Mouse (Mus musculus) heart, embryonic 10.5 days (tissue): Measurements from ENCODE around the gene Ppil1. TPM values are rescaled to one million over a fixed set of nuclear protein-coding genes. Genes with fewer than 3 reads are reported as not detected.
"Not testable (repeated sequence)": the region's sequence is repeated elsewhere in the genome, so short reads cannot be mapped to it uniquely, and the experiment has no call there.

ENCODE experiments used
- DNase-seq: peaks from one replicate; pipeline ENCODE4 v3.0.0-alpha.2; 2017; ENCODE audit warnings: low spot score
- H3K27ac ChIP-seq: fragments of 300-500 bp; sonication (generic); 2 replicates; pipeline ENCODE4 v1.5.1; 2016; ENCODE audit warnings: mild to moderate bottlenecking
- H3K27me3 ChIP-seq: fragments of 300-500 bp; sonication (generic); 2 replicates; pipeline ENCODE4 v1.6.1; 2016; ENCODE audit warnings: mild to moderate bottlenecking; ENCODE audit not compliant: poor library complexity, insufficient read depth, severe bottlenecking
- H3K36me3 ChIP-seq: fragments of 300-500 bp; sonication (generic); 2 replicates; pipeline ENCODE4 v1.6.1; 2016; ENCODE audit warnings: mild to moderate bottlenecking, moderate library complexity
- H3K4me1 ChIP-seq: fragments of 300-500 bp; sonication (generic); 2 replicates; pipeline ENCODE4 v1.6.1; 2016; ENCODE audit warnings: mild to moderate bottlenecking
- H3K4me3 ChIP-seq: fragments of 300-500 bp; sonication (generic); 2 replicates; pipeline ENCODE4 v1.5.1; 2016; ENCODE audit warnings: mild to moderate bottlenecking, moderate library complexity
- H3K9me3 ChIP-seq: fragments of 300-500 bp; sonication (generic); 2 replicates; pipeline ENCODE4 v1.6.1; 2016; ENCODE audit warnings: mild to moderate bottlenecking, moderate library complexity
- WGBS: fragments of 180-500 bp; shearing (Covaris S2); methylation state at CpG from one replicate; pipeline ENCODE4 v1.1.7; 2016; 5-methylcytosine and 5-hydroxymethylcytosine counted together
- polyA plus RNA-seq: library from polyadenylated mRNA; unstranded; fragments of >200 nt; fragmentation: Nextera tagmentation; extraction: Ambion mirVana; gene quantifications from 2 replicates; pipeline ENCODE4 v1.2.1, GENCODE M21; 2016

Gene Ppil1
- polyA plus RNA-seq, 1 experiment from 2014 or later, result 188 TPM

GRCm38 (mm10) chr17:29270148-29270698 lies 6.2 kb upstream of the Ppil1 start:
- Histone ChIP-seq H3K9me3 (no peaks in the 10 kb centered on the region), H3K4me3 (no peak overlapping the region), H3K36me3 (no peaks in the 10 kb centered on the region), H3K27ac (no peak overlapping the region), H3K27me3 (no peaks in the 10 kb centered on the region), H3K4me1 (peaks cover 16% of the 10 kb centered on the region)
- no peak for DNase-seq
- 89% methylated on average over 9 of the region's 9 CpGs for WGBS

GRCm38 (mm10) chr17:29269349-29269706 lies 5.3 kb upstream of the Ppil1 start:
- 22% methylated on average over 10 of the region's 10 CpGs for WGBS
- no peaks in the 10 kb centered on the region for H3K36me3 ChIP-seq
- H3K27ac ChIP-seq, result peak overlapping the region; percentile 96
- no peaks in the 10 kb centered on the region for H3K27me3 ChIP-seq
- H3K4me3 ChIP-seq, result peak overlapping the region; percentile 85
- no peak for DNase-seq
- peaks cover 20% of the 10 kb centered on the region for H3K4me1 ChIP-seq
- no peaks in the 10 kb centered on the region for H3K9me3 ChIP-seq

- H3K9me3 ChIP-seq, result no peaks in the 10 kb centered on the region
- under 1% methylated on average over 63 of the region's 63 CpGs for WGBS
These were observed 4.8 kb upstream of the Ppil1 start, which contains the start of gene BC004004 for GRCm38 (mm10) chr17:29268682-29269348. BC004004 (plus strand) TSS chr17:29268788.

GRCm38 (mm10) chr17:29267931-29268681 lies 4.1 kb upstream of the Ppil1 start:
- 58% methylated on average over 6 of the region's 6 CpGs for WGBS
- peak overlapping the region; percentile 85 for H3K4me3 ChIP-seq
- H3K9me3 ChIP-seq, result no peaks in the 10 kb centered on the region
- H3K27me3 ChIP-seq, result no peaks in the 10 kb centered on the region
- H3K36me3 ChIP-seq, result no peaks in the 10 kb centered on the region
- peak overlapping the region; percentile 96 for H3K27ac ChIP-seq
- no peak for DNase-seq
- H3K4me1 ChIP-seq, result peaks cover 19% of the 10 kb centered on the region

More at GRCm38 (mm10) chr17:29268682-29269348, 4.8 kb upstream of the Ppil1 start, which contains the start of gene BC004004:
- Histone ChIP-seq H3K27me3 (no peaks in the 10 kb centered on the region), H3K4me3 (peak within 1 kb of the TSS; percentile 85), H3K27ac (peak within 1 kb of the TSS; percentile 96), H3K36me3 (no peaks in the 10 kb centered on the region), H3K4me1 (peaks cover 19% of the 10 kb centered on the region)
- DNase-seq, result peak; percentile 98

- H3K27me3 ChIP-seq, H3K36me3 ChIP-seq, H3K27ac ChIP-seq, DNase-seq, H3K9me3 ChIP-seq, H3K4me3 ChIP-seq: not testable (repeated sequence)
- peaks cover 30% of the 10 kb centered on the region for H3K4me1 ChIP-seq
- WGBS, result 80% methylated on average over 2 of the region's 2 CpGs
These were observed 3.1 kb upstream of the Ppil1 start for GRCm38 (mm10) chr17:29267040-29267439.

GRCm38 (mm10) chr17:29264760-29265159 lies 774 bp upstream of the Ppil1 start:
- Histone ChIP-seq H3K4me3 (peak overlapping the region; percentile 90), H3K36me3 (peaks cover 22% of the 10 kb centered on the region), H3K4me1 (peaks cover 34% of the 10 kb centered on the region), H3K9me3 (no peaks in the 10 kb centered on the region), H3K27ac (peak overlapping the region; percentile 99), H3K27me3 (no peaks in the 10 kb centered on the region)
- 85% methylated on average over 5 of the region's 5 CpGs for WGBS
- no peak for DNase-seq

GRCm38 (mm10) chr17:29263417-29263816 lies 569 bp downstream of the Ppil1 start:
- DNase-seq, result no peak
- under 1% methylated on average over 14 of the region's 14 CpGs for whole genome bisulfite sequencing
- Histone ChIP-seq H3K4me3 (peak overlapping the region; percentile 90), H3K36me3 (peaks cover 33% of the 10 kb centered on the region), H3K9me3 (no peaks in the 10 kb centered on the region), H3K27me3 (no peaks in the 10 kb centered on the region), H3K27ac (peak overlapping the region; percentile 99), H3K4me1 (peaks cover 36% of the 10 kb centered on the region)

- H3K27me3 ChIP-seq, result no peaks in the 10 kb centered on the region
- peak overlapping the region; percentile 90 for H3K4me3 ChIP-seq
- DNase-seq, result no peak
- no peaks in the 10 kb centered on the region for H3K9me3 ChIP-seq
- H3K4me1 ChIP-seq, result peaks cover 47% of the 10 kb centered on the region
- H3K36me3 ChIP-seq, result peaks cover 45% of the 10 kb centered on the region
- H3K27ac ChIP-seq, result no peak overlapping the region
- WGBS, result 70% methylated on average over 2 of the region's 2 CpGs
These were observed 1.7 kb downstream of the Ppil1 start for GRCm38 (mm10) chr17:29262259-29262649.

GRCm38 (mm10) chr17:29261603-29262258 lies 2.3 kb downstream of the Ppil1 start:
- no peaks in the 10 kb centered on the region for H3K27me3 ChIP-seq
- H3K4me1 ChIP-seq, result peaks cover 53% of the 10 kb centered on the region
- H3K4me3 ChIP-seq, result peak overlapping the region; percentile 90; the same call in 1 of the 2 replicates
- DNase-seq, result no peak
- H3K9me3 ChIP-seq, result no peaks in the 10 kb centered on the region
- peak overlapping the region; percentile 56; the same call in 1 of the 2 replicates for H3K27ac ChIP-seq
- peaks cover 48% of the 10 kb centered on the region for H3K36me3 ChIP-seq
- 91% methylated on average over 22 of the region's 22 CpGs for WGBS

- WGBS, result 89% methylated on average over 15 of the region's 15 CpGs
- Histone ChIP-seq H3K27me3 (no peaks in the 10 kb centered on the region), H3K36me3 (peaks cover 58% of the 10 kb centered on the region), H3K4me3 (no peak overlapping the region), H3K4me1 (peaks cover 65% of the 10 kb centered on the region), H3K9me3 (no peaks in the 10 kb centered on the region), H3K27ac (no peak overlapping the region)
- DNase-seq, result no peak
These were observed 3.5 kb downstream of the Ppil1 start for GRCm38 (mm10) chr17:29260501-29260900.

- Histone ChIP-seq H3K36me3 (peaks cover 66% of the 10 kb centered on the region), H3K27me3 (no peaks in the 10 kb centered on the region), H3K9me3 (no peaks in the 10 kb centered on the region), H3K4me3 (no peak overlapping the region), H3K4me1 (peaks cover 72% of the 10 kb centered on the region), H3K27ac (no peak overlapping the region)
- WGBS, result 3% methylated on average over 3 of the region's 3 CpGs
- peak; percentile 90 for DNase-seq
These were observed 4.5 kb downstream of the Ppil1 start for GRCm38 (mm10) chr17:29259489-29259888.

- Histone ChIP-seq H3K36me3 (peaks cover 71% of the 10 kb centered on the region), H3K9me3 (no peaks in the 10 kb centered on the region), H3K4me3 (no peak overlapping the region), H3K27ac (no peak overlapping the region), H3K4me1 (peaks cover 73% of the 10 kb centered on the region), H3K27me3 (no peaks in the 10 kb centered on the region)
- no peak for DNase-seq
- 93% methylated on average over 2 of the region's 2 CpGs for WGBS
These were observed 5.1 kb downstream of the Ppil1 start for GRCm38 (mm10) chr17:29258921-29259320.
